Mouse (Mus musculus) forebrain, embryonic 14.5 days (tissue): Measurements from ENCODE around the gene Mrps27. TPM values are rescaled to one million over a fixed set of nuclear protein-coding genes. Genes with fewer than 3 reads are reported as not detected.
A peak's percentile ranks its signal among the peaks of the same experiment; 100 is the strongest.

Source experiments
- ATAC-seq: fragments of 200-750 bp; cut with Nextera tagmentation; 2 replicates; pipeline ENCODE4 v1.8.0; 2017; ENCODE audit warnings: mild to moderate bottlenecking, moderate library complexity
- DNase-seq: peaks from one replicate; pipeline ENCODE4 v3.0.0-alpha.2; 2015; ENCODE audit warnings: low spot score
- H3K27ac ChIP-seq: fragments of 300-500 bp; sonication (generic); 2 replicates; pipeline ENCODE4 v1.5.1; 2014; ENCODE audit warnings: low read depth, mild to moderate bottlenecking, control low read depth, low read length, moderate library complexity
- H3K27me3 ChIP-seq: fragments of 300-500 bp; sonication (generic); replicated peaks from 2 replicates; pipeline ENCODE4 v1.6.1; 2014; ENCODE audit warnings: low read length, control low read depth, mixed read lengths; ENCODE audit not compliant: control insufficient read depth, insufficient read depth
- H3K36me3 ChIP-seq: fragments of 300-500 bp; sonication (generic); 2 replicates; pipeline ENCODE4 v1.6.1; 2014; ENCODE audit warnings: low read length, control low read depth; ENCODE audit not compliant: control insufficient read depth, insufficient read depth
- H3K4me1 ChIP-seq: fragments of 300-500 bp; sonication (generic); 2 replicates; pipeline ENCODE4 v1.6.1; 2014; ENCODE audit warnings: antibody characterized with exemption, low read length, control low read depth; ENCODE audit not compliant: control insufficient read depth, insufficient read depth
- H3K4me2 ChIP-seq: fragments of 300-500 bp; sonication (generic); 2 replicates; pipeline ENCODE4 v1.6.1; 2014; ENCODE audit warnings: mild to moderate bottlenecking, control low read depth, low read length
- H3K4me3 ChIP-seq: fragments of 300-500 bp; sonication (generic); 2 replicates; pipeline ENCODE4 v1.5.1; 2014; ENCODE audit warnings: low read depth, low read length, control low read depth
- H3K9ac ChIP-seq: fragments of 300-500 bp; sonication (generic); 2 replicates; pipeline ENCODE4 v1.6.1; 2014; ENCODE audit warnings: mild to moderate bottlenecking, low read length, control low read depth, moderate library complexity
- H3K9me3 ChIP-seq: fragments of 300-500 bp; sonication (generic); replicated peaks from 2 replicates; pipeline ENCODE4 v1.6.1; 2016; ENCODE audit warnings: low read length, control low read depth, mixed read lengths; ENCODE audit not compliant: control insufficient read depth
- WGBS: fragments of 180-500 bp; shearing (Covaris S2); extraction: QIAGEN DNeasy Blood & Tissue Kit; methylation state at CpG from one replicate; pipeline ENCODE4 v1.1.7; 2014; 5-methylcytosine and 5-hydroxymethylcytosine counted together
- polyA plus RNA-seq: library from polyadenylated mRNA; unstranded; fragments of >200 nt; fragmentation: Nextera tagmentation; extraction: Ambion mirVana; gene quantifications from 2 replicates; pipeline ENCODE4 v1.2.1, GENCODE M21; 2014

Gene Mrps27
- polyA plus RNA-seq, 1 experiment from 2014 or later, result 45.6 TPM

DNA sequence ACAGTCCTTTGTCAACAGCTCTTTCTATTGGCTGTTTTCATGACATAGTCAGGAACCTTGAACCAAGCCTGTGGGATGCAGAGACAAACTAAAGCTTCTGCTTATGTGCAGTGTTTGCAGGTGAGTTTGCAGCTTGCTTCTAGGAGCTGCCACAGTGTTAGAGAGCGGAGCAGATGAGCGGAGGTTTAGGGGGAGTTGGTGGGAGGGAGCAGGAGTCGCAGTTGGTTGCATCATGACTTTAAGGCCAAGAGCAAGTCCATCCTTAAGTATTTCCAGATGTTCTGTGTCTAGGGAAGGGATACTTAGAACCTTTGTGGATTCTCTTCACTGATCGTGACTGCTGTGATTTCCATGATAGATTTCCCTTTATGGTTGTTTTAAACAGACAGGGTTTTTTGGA lies 29.6 kb downstream of the Mrps27 start:
- H3K9ac ChIP-seq, result no peak overlapping the region
- no peak overlapping the region for H3K4me2 ChIP-seq
- no peak overlapping the region for H3K4me3 ChIP-seq
- WGBS, result 91% methylated on average over 4 of the region's 4 CpGs
- H3K27me3 ChIP-seq, result no peaks in the 10 kb centered on the region
- no peak for ATAC-seq
- no peak overlapping the region for H3K27ac ChIP-seq
- DNase-seq, result no peak
- H3K4me1 ChIP-seq, result no peaks in the 10 kb centered on the region
- no peaks in the 10 kb centered on the region for H3K36me3 ChIP-seq
- H3K9me3 ChIP-seq, result no peaks in the 10 kb centered on the region

DNA sequence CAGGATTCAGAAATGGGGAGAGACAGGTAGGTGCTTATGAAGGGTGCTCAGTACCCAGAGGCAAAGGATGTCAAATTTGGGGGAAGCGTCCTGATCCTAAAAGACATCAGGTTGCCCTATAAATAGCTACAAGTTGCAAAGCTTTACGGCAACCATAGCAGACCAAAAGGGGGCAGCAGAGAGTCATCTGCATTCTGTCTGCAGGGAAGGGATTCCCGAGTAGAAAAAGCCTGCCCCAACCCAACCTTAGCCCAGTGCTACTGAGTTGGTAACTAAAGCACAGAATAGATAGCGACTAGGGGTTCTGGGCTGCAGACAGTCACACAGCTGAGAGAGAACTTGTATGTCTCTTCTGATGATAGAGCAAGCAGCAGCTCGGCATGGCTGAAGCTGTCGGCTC lies 31.0 kb downstream of the Mrps27 start:
- Histone ChIP-seq H3K36me3 (0 out of 2 replicates have a peak, but pooled peaks cover 2% of the 10 kb centered on the region), H3K4me1 (no peaks in the 10 kb centered on the region), H3K9me3 (no peaks in the 10 kb centered on the region), H3K4me3 (no peak overlapping the region), H3K27ac (no peak overlapping the region), H3K9ac (no peak overlapping the region), H3K27me3 (no peaks in the 10 kb centered on the region), H3K4me2 (no peak overlapping the region)
- DNase-seq (peak; percentile 93), ATAC-seq (peak; percentile 74)
- WGBS, result 33% methylated on average over 6 of the region's 6 CpGs

DNA sequence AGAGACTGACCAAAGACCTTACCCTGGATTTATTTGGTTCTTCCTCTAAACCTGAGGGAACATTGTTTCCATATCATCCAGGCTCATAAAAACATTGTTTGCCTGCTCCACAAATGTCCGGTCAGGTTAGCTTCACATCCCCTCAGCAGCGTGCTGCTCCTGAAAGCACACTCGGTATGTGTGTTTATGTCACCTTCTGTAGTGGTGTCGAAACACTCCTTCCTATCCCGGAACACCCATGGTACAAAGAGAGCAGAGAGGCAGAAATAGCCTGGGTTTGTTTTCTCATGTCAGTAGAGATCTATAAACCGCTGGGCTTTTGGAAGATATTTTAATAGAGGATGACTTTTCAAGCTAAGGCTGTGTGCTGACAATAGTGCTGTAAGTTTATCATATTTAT lies 32.5 kb downstream of the Mrps27 start:
- Histone ChIP-seq H3K27me3 (no peaks in the 10 kb centered on the region), H3K4me1 (no peaks in the 10 kb centered on the region), H3K9me3 (no peaks in the 10 kb centered on the region), H3K36me3 (0 out of 2 replicates have a peak, but pooled peaks cover 2% of the 10 kb centered on the region), H3K9ac (no peak overlapping the region), H3K4me3 (no peak overlapping the region), H3K27ac (no peak overlapping the region), H3K4me2 (no peak overlapping the region)
- WGBS, result 81% methylated on average over 6 of the region's 6 CpGs
- DNase-seq, result no peak
- no peak for ATAC-seq

DNA sequence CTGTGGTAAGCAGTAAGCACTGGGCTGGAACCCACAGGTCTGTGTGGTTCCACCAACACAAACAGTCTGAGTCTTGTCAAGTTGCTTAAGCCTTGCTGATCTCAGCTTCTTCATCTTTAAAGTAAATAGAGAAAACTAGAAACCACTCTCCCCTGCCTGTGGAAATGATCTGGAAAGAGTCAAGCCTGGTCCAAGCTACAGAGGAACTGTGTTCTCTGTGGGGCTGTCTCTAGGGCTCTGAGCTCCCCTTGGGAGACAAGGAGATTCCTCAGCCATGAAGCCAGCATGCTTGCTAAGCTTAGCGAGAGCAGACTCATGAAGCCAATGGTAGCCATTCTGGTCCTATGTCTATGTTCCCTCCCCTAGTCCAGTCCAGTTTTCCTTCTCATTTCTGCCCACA lies 33.6 kb downstream of the Mrps27 start:
- ATAC-seq, result no peak
- H3K27me3 ChIP-seq, result no peaks in the 10 kb centered on the region
- H3K9ac ChIP-seq, result no peak overlapping the region
- no peaks in the 10 kb centered on the region for H3K4me1 ChIP-seq
- H3K27ac ChIP-seq, result no peak overlapping the region
- 92% methylated on average over 1 of the region's 1 CpGs for WGBS
- no peak for DNase-seq
- H3K4me2 ChIP-seq, result no peak overlapping the region
- H3K36me3 ChIP-seq, result 0 out of 2 replicates have a peak, but pooled peaks cover 2% of the 10 kb centered on the region
- H3K9me3 ChIP-seq, result no peaks in the 10 kb centered on the region
- H3K4me3 ChIP-seq, result no peak overlapping the region

DNA sequence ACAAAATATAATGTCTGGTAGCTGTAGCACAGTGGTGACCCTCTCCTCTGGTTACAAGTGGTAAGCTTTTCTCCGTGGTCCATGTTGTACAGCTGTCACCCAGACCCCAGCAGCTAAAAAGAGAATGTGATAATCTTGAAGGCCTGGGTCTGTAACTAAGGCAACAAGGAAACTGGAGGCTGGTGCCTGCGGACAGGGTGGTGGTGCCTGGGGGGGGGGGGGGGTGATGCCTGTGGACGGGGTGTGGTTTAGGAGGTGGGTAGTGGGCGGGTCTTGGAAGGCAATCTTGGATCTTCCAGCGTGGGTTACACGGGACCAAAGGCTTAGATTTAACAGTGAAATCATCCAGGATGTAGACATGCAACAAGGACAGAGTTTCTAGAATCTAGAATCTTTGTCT lies 37.8 kb downstream of the Mrps27 start:
- DNase-seq, result no peak
- Histone ChIP-seq H3K27ac (no peak overlapping the region), H3K4me2 (no peak overlapping the region), H3K36me3 (0 out of 2 replicates have a peak, but pooled peaks cover 2% of the 10 kb centered on the region), H3K9me3 (no peaks in the 10 kb centered on the region), H3K4me3 (no peak overlapping the region), H3K27me3 (no peaks in the 10 kb centered on the region), H3K9ac (no peak overlapping the region), H3K4me1 (no peaks in the 10 kb centered on the region)
- 55% methylated on average over 6 of the region's 6 CpGs for WGBS
- ATAC-seq, result 0 out of 2 replicates have a peak, but pooled peaks have one; percentile 29

DNA sequence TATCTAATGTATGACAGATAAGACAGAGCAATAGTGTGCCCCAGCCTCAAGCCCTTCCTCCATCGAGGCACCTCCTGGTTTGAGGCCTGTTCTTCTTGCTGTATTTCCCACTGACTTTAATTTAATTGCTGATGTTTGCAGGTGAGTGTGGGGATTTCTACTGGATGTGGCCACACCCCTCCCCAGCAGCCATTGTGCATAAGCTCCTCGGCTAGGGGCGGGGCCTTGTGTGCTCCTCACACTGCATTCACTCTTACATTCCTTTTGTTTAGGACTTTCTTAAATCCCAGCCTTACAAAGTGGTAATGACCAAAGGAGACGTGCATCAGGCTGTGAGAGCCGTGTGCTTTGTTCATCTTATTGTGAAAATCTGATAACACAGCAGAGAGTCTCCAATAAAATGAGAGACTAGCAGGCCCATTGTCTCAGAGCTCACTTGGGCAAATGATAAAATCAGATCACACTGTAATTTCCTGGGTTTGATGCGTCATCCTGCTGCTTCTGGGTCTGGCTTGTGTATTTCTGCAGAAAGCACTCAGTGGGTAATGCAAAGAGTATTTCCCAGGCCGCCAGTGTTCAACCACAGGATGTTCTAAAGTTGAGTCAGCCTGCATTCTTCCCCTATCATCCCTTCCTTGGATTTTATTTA lies 40.1 kb downstream of the Mrps27 start:
- no peak for ATAC-seq
- H3K27me3 ChIP-seq, result no peaks in the 10 kb centered on the region
- H3K36me3 ChIP-seq, result 0 out of 2 replicates have a peak, but pooled peaks cover 2% of the 10 kb centered on the region
- peaks cover 4% of the 10 kb centered on the region; the same call in 1 of the 2 replicates for H3K4me1 ChIP-seq
- WGBS, result 39% methylated on average over 7 of the region's 7 CpGs
- no peak overlapping the region for H3K27ac ChIP-seq
- no peak overlapping the region for H3K4me3 ChIP-seq
- no peak for DNase-seq
- H3K4me2 ChIP-seq, result no peak overlapping the region
- no peaks in the 10 kb centered on the region for H3K9me3 ChIP-seq
- no peak overlapping the region for H3K9ac ChIP-seq

DNA sequence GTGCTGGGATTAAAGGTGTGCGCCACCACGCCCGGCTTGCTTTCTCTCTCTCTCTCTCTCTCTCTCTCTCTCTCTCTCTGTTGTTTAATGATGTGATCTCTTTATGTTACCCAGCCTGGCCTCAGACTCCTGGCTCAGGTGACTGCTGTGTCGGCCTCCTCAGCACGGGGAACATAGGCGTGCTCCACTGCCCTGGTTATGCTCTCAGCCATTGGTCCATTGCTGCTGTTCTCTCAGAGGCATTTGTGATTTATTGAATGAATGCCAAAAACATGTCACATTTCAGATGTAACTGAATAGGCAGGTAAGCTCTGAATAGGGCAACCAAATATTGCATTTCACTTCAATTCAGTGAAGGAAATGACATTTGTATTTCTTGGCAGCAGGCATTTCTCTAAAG lies 41.3 kb downstream of the Mrps27 start:
- ATAC-seq (no peak), DNase-seq (no peak)
- Histone ChIP-seq H3K36me3 (no peaks in the 10 kb centered on the region), H3K4me1 (peaks cover 4% of the 10 kb centered on the region; the same call in 1 of the 2 replicates), H3K9ac (no peak overlapping the region), H3K27ac (no peak overlapping the region), H3K27me3 (no peaks in the 10 kb centered on the region), H3K9me3 (no peaks in the 10 kb centered on the region), H3K4me3 (no peak overlapping the region), H3K4me2 (no peak overlapping the region)
- 76% methylated on average over 6 of the region's 6 CpGs for WGBS

DNA sequence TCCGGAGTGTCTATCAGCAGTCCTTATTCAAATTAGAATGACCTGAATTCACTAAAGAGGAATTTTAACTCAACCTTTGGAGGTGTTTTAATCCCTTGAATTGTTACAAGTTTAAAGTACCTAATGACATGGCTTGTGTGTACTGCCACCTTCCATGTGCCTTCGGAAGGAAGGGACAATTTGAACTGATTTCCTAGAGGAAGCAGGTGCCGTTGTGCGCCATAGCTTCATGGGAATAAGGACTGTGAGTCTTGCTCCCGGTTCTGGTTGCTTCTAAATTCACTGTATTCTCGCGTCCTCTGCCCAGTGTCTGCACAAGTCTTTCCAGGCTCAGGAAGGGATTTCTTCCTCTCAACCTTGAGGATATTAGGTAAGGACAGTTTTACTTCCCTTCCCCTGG lies 41.8 kb downstream of the Mrps27 start:
- Histone ChIP-seq H3K27ac (no peak overlapping the region), H3K9me3 (no peaks in the 10 kb centered on the region), H3K36me3 (no peaks in the 10 kb centered on the region), H3K9ac (no peak overlapping the region), H3K4me3 (no peak overlapping the region), H3K4me2 (no peak overlapping the region), H3K27me3 (no peaks in the 10 kb centered on the region), H3K4me1 (peaks cover 4% of the 10 kb centered on the region; the same call in 1 of the 2 replicates)
- ATAC-seq (no peak), DNase-seq (no peak)
- 77% methylated on average over 7 of the region's 7 CpGs for WGBS

DNA sequence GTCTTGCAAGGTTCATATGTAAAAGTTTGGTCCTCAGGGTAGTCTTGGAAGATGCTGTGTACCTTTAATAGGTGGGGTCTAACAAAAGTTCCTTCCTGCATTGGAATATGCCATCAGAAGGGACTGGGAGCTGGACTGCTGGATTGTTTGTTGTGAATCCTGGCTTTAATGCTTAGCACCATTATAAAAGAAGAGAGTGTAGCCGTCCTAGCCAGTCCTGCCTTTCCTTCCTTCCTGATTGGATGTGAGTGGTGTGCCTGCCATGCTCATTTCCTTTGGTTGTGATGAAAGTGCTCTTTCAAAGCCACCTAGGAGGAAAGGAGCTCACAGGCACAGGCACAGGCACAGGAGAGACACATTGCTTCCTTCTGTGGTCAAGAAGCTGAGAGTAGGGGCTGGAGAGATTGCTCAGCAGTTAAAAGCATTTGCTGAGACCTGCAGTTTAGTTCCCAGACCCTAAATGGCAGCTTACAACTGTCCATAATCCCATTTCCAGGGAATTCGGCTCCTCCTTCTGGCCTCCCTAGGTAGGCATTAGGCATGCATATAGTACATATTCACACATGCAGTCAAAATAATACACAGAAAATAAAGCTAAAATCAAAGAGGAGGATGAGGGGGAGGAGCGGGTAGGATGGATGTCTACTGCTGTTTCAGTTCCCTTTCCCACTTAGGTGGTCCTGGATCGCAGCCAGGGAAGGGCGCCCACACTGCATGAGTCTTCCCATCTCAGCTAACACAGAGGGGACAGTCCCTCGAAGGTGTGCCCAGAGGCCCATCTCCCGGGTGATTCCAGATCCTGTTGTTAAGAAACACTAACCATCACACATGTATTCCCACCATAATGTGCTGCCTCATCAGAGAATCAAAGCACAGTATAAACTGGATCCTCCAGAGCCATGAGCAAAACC lies 43.6 kb downstream of the Mrps27 start:
- Histone ChIP-seq H3K36me3 (no peaks in the 10 kb centered on the region), H3K4me3 (no peak overlapping the region), H3K9ac (no peak overlapping the region), H3K4me2 (no peak overlapping the region), H3K4me1 (peaks cover 4% of the 10 kb centered on the region; the same call in 1 of the 2 replicates), H3K9me3 (no peaks in the 10 kb centered on the region), H3K27me3 (no peaks in the 10 kb centered on the region), H3K27ac (no peak overlapping the region)
- ATAC-seq (no peak), DNase-seq (no peak)
- WGBS, result 60% methylated on average over 7 of the region's 7 CpGs
